Mouse (Mus musculus): ENCODE results near the gene Mgrn1. TPM values are rescaled to one million over a fixed set of nuclear protein-coding genes. Genes with fewer than 3 reads are reported as not detected.

Mgrn1 gene
- total RNA-seq (2021) = 86.3 and 87.7 TPM in 2 replicates
- long read RNA-seq, experiment 1, transcript Mgrn1-201 (16 exons, 3,095 nt) = major isoform, 12 of 102 reads
- long read RNA-seq, experiment 1, transcript Mgrn1-202 (17 exons, 3,138 nt) = major isoform, 12 of 102 reads
- long read RNA-seq, experiment 1, partial matches to known transcripts = 6 of 102 reads
- long read RNA-seq, experiment 1, other reads (novel, unspliced or antisense) = 71 of 102 reads
- long read RNA-seq, experiment 2, transcript Mgrn1-201 (16 exons, 3,095 nt) = major isoform, 16 of 85 reads
- long read RNA-seq, experiment 2, transcript Mgrn1-202 (17 exons, 3,138 nt) = minor isoform, 7 of 85 reads
- long read RNA-seq, experiment 2, partial matches to known transcripts = 6 of 85 reads
- long read RNA-seq, experiment 2, other reads (novel, unspliced or antisense) = 54 of 85 reads

GRCm38 (mm10) chr16:4885760-4886689 is at the start of gene Mgrn1:
Gene Mgrn1, plus strand, starts transcription at chr16:4886249.
- peak; percentile 94 for DNase-seq

GRCm38 (mm10) chr16:4837631-4838030 is 48.4 kb upstream of the Mgrn1 start:
- DNase-seq = no peak

DNA sequence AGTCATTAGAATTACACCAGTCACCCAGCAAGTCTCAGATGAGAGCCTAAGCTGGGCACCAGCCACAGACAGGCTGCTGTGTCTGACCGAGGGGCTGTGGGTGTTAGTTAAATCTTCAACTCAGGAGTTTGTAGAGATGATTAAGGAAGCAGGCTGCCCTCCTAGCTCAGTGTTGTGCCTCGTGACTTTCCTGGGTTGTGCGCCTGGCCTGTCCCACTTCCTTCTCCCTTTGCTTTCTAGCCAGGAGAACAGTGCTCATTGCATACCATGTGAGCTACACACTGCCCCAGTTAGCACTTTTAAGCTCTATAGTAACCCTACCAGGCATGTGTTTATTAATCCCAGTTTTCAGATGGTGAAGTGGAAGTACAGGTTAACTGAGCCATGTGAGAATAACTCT is 46.5 kb upstream of the Mgrn1 start:
- no peak for DNase-seq

- no peak for DNase-seq
These were observed 45.8 kb upstream of the Mgrn1 start for GRCm38 (mm10) chr16:4840231-4840630.

- no peak for DNase-seq
These were observed 39.0 kb upstream of the Mgrn1 start for GRCm38 (mm10) chr16:4847041-4847440.

- no peak for DNase-seq
These were observed 38.0 kb upstream of the Mgrn1 start for GRCm38 (mm10) chr16:4848090-4848489.

DNA sequence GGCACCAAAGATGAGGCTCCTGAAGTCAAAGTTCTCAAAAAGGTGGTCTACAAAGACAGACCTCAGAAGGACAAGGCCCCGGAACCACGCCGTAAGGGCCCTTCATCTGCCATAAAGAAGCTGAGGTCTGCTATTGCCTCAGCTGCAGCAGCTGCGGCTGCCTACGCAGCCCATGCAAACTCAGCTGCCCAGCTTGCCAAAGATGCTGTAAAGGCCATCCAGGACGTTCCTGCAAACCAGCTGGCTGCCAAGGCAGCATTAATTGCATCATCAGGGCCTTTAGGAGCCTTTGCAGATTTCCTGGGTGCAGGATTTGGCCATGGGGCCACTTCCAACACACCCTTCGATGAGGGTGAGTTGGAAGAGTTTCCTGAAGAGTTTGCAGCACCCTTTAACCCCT is 35.7 kb upstream of the Mgrn1 start:
- peak; percentile 67 for DNase-seq

DNA sequence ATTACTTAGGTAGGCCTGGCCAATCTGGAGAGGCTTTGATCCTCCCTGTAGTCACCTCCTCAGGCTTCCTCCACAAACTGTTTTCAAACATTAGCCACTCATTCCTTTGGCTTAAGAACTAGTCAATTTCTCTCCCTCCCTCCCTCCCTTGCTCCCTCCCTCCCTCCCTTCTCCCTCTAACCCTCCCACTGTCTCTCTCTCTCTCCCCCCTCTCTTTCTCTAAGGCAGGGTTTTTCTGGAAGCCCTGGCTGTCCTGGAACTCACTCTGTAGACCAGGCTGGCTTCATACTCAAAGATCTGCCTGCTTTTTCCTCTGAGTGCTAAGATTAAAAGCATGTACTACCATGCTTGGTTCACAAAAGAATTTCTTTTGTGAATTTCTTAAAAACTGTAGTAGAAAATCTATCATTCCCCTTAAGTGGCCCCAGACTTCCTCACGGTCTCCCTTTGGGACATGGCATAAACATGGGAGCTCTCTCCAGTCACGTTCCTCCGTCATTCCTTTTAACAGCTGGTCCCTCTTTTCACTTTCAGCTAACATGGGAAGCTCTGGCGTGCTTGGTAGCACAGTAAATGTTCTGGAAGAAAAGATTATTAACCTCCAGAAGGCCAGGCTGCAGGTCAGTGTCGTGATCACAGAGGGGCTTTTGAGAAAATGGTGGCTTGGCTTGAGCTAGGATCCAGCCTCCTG is 35.0 kb upstream of the Mgrn1 start:
- DNase-seq = no peak

DNA sequence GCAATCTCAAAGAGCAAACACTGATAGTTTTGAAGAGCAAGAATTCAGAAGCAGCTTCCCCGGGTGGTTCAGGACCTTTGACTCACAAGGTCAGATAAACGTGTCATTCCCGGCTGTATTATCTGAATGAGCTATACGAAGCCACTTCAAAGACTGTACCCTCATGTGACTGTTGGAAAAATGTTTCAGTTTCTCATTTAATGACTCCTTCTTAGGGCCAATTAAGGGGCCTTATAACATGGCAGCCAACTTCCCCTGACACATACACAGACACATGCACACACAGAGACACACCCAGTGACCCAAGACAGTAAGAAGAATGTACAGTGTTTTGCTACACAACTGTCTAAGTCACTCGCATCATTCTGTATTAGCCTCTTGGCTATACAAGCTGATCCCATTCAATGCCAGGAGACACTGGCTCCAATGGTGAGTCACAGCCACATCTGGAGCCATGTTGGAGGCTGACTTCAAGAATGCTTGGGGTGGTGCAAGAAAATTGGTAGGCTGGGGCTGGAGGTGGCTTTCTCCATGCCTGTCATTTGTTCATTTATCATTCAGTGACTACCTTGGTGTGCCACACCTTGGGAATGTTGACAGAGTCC is 30.9 kb upstream of the Mgrn1 start:
- DNase-seq = no peak

GRCm38 (mm10) chr16:4861392-4861791 is 24.7 kb upstream of the Mgrn1 start:
- DNase-seq = no peak

DNA sequence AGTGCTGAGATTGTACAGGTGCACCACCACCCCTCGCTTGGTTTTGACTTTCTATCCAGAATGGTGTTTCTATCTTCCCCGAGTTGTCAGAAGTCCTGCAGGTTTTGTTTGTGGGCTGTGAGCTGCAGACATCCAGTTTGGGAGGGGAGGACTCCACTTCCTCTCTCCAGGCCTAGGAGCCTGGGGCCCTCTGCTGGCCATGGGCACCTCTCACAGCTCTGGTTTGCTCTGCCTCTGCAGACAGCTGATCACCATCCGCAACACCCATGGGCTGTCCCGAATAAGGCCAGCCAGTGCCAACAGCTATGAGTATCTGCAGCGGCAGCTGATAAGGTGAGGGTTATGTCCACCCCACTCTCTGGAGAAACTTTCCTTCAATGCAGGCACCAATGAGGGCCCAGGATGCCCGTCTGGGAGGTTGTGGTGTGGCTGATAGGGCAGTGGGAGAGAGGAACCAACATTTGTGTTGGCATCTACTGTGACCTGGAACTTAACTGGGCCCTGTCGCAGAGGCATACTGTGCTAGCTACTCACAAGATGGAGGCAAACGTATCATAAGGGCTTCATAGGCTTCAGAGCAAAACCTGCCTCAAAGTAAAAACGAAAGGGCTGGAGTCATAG is 23.1 kb upstream of the Mgrn1 start:
- DNase-seq = peak; percentile 91

GRCm38 (mm10) chr16:4863742-4864141 is 22.3 kb upstream of the Mgrn1 start:
- DNase-seq = no peak

DNA sequence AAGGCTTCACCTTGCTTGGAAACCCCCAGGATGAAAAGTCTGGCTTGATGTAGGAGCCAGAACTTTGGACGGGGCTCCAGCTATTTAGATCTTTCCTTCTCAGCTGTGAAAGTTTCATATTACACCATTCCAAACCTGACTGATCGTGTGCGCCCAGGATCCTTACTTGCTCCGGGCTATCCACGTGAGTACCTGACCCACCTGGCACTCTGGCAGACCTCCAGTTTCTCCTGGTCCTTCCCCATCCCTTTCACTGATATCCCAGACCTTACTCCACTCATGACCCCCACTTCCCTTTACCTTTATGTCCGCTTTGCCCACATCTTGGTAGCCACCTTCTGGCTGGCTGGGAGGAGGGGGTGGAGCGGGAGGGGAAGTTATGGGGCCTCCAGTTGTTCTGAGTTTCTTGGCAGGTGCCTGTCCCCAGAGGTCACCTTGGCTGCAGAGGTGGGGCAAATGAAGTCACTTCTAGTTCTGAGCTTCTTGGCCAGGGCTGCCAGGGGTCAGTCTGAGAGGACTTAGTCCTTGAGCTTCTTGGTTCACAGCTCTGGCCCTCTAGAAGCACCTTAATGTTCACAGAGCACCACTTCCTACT is 19.9 kb upstream of the Mgrn1 start:
- DNase-seq = peak; percentile 53

DNA sequence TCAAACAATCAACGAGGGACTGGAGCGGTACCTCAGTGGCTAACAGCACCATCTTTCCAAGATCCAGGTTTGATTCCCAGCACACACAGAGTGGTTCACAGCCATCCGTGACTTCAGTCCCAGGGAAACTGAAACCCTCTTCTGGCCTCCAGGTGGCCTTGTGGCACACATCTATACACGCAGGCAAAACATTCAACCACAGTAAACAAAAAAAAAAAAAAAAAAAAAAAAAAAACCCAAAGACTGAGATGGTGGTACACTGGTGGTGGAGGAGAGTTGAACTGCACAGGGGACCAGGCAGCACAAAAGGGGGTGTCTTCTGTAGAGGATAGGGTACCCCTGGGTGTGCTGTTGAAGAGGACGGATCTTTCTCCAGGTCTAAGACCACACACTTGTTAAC is 15.6 kb upstream of the Mgrn1 start:
- no peak for DNase-seq

DNA sequence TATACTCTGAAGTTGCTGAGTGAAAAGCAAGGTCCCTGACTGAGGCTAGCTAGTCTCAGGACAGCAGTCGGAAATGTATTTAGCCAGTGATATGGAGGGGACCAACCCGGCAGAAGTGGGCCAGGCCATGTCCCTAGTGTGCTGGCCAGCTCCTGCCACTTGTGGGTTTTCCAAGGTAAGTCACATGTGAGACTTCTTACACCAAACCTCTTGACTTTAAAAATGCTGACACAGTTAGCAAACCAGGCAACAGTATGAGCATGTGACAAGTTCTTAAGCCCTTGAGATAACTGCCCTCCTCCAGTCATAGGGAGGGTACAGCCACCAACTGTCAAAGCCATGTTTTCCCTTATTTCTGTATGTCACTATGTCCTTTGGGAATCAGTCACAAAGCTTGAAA is 14.1 kb upstream of the Mgrn1 start:
- DNase-seq = no peak

- DNase-seq = no peak
These were observed 10.6 kb upstream of the Mgrn1 start for GRCm38 (mm10) chr16:4875198-4876032.

GRCm38 (mm10) chr16:4876033-4876680 is 9.9 kb upstream of the Mgrn1 start:
- peak; percentile 84 for DNase-seq

- DNase-seq = no peak
These were observed 8.9 kb upstream of the Mgrn1 start for GRCm38 (mm10) chr16:4877195-4877594.

- DNase-seq = no peak
These were observed 8.3 kb upstream of the Mgrn1 start for GRCm38 (mm10) chr16:4877701-4878100.

All from adrenal gland, postnatal 14 days (tissue).